Mouse (Mus musculus) heart, postnatal 0 days (tissue): ENCODE data around the gene Hdac5. TPM values are rescaled to one million over a fixed set of nuclear protein-coding genes. Genes with fewer than 3 reads are reported as not detected.

Experiments used
- ATAC-seq: fragments of 200-750 bp; cut with Nextera tagmentation; 2 replicates; pipeline ENCODE4 v1.8.0; 2017; ENCODE audit warnings: low read depth, moderate number of reproducible peaks, moderate library complexity; ENCODE audit not compliant: insufficient read depth
- DNase-seq: peaks from one replicate; pipeline ENCODE4 v3.0.0-alpha.2; 2016; ENCODE audit warnings: low spot score
- H3K27ac ChIP-seq: fragments of 300-500 bp; sonication (generic); 2 replicates; pipeline ENCODE4 v1.5.1; 2014; ENCODE audit warnings: low read depth, mild to moderate bottlenecking
- H3K27me3 ChIP-seq: fragments of 300-500 bp; sonication (generic); 2 replicates; pipeline ENCODE4 v1.6.1; 2014; ENCODE audit warnings: low read length, mixed read lengths; ENCODE audit not compliant: control insufficient read depth, insufficient read depth
- H3K36me3 ChIP-seq: fragments of 300-500 bp; sonication (generic); replicated peaks from 2 replicates; pipeline ENCODE4 v1.6.1; 2014; ENCODE audit warnings: low read length, mixed read lengths; ENCODE audit not compliant: control insufficient read depth, insufficient read depth
- H3K4me1 ChIP-seq: fragments of 300-500 bp; sonication (generic); 2 replicates; pipeline ENCODE4 v1.6.1; 2014; ENCODE audit warnings: antibody characterized with exemption; ENCODE audit not compliant: control insufficient read depth, insufficient read depth
- H3K4me2 ChIP-seq: fragments of 300-500 bp; sonication (generic); 2 replicates; pipeline ENCODE4 v1.6.1; 2014; ENCODE audit warnings: low read depth, mild to moderate bottlenecking, low read length, moderate library complexity
- H3K4me3 ChIP-seq: fragments of 300-500 bp; sonication (generic); 2 replicates; pipeline ENCODE4 v1.5.1; 2014; ENCODE audit warnings: low read depth, low read length
- H3K9ac ChIP-seq: fragments of 300-500 bp; sonication (generic); replicated peaks from 2 replicates; pipeline ENCODE4 v1.6.1; 2014; ENCODE audit warnings: low read depth, low read length, mixed read lengths
- H3K9me3 ChIP-seq: fragments of 300-500 bp; sonication (generic); replicated peaks from 2 replicates; pipeline ENCODE4 v1.6.1; 2016; ENCODE audit warnings: low read length; ENCODE audit not compliant: control insufficient read depth
- CTCF ChIP-seq: IDR thresholded peaks from 2 replicates; pipeline ENCODE4 v1.5.1; 2016; ENCODE audit warnings: antibody characterized with exemption, control low read depth, low read depth
- EP300 ChIP-seq: IDR thresholded peaks from 2 replicates; pipeline ENCODE4 v1.6.1; 2016; ENCODE audit warnings: antibody characterized with exemption, low read depth
- WGBS: fragments of 180-500 bp; shearing (Covaris S2); extraction: QIAGEN DNeasy Blood & Tissue Kit; methylation state at CpG from one replicate; pipeline ENCODE4 v1.1.7; 2014; 5-methylcytosine and 5-hydroxymethylcytosine counted together
- polyA plus RNA-seq: library from polyadenylated mRNA; unstranded; fragments of >200 nt; fragmentation: Nextera tagmentation; extraction: Ambion mirVana; gene quantifications from 2 replicates; pipeline ENCODE4 v1.2.1, GENCODE M21; 2015
- total RNA-seq: library from RNA; depleted of rRNA; stranded (reverse); fragments of >200 nt; gene quantifications from 2 replicates; pipeline ENCODE4 v1.2.3, GENCODE M21; 2014; ENCODE audit warnings: low replicate concordance

Hdac5 gene
- total and polyA plus RNA-seq, 2 experiments from 2014 or later = 51.4 to 287 TPM

DNA sequence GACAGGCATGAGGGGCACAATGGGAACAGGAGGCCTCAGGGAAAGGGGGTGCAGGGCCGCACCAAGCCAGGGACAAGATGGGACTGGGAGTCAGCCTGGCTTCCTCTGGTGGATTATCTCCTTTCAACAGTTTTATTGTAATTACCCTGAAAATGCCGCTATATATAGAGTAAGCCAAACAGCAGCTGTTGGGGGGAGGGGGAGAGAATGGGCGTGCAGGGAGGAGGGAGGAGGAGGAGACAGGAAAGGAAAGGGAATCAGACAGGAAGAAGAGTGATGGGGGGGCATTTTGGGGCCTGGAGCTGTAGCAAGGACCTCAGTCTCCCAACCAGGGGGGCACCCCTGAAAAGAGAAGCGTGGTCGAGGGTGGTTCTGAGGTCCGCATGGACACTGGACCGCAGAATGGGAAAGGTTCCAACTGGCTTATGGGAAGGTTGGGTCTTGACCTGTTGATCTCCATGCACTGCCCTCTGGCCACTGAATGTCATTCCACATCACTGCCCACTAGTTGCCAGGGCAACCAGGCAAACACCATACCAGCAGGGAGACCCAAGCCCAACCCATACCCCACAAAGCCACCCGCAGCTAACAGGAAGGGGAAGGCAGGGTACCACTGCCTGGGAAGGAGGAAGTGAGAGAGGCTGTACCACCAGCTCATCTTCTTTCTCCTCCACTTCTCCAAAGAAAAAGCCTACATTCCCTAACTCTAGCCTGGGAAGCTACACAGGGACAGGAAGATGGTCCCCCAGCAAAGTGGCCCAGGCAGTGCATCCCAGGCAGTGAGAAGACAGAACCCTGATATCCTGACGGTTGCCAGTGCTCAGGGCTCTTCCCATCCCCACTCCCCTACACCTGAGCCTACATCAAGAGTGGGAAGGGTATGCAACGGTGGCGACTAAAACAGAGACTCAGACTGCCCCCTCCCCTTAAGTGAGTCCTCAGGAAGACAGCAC is 21.9 kb downstream of the Hdac5 start:
- TF ChIP-seq CTCF = no peak
- no peak for TF ChIP-seq EP300
- Histone ChIP-seq H3K4me2 (peak overlapping the region; percentile 25; the same call in 1 of the 2 replicates), H3K27me3 (no peaks in the 10 kb centered on the region), H3K27ac (peak overlapping the region; percentile 59), H3K9ac (no peak overlapping the region; the same call in 1 of the 2 replicates), H3K36me3 (peaks cover 27% of the 10 kb centered on the region), H3K9me3 (no peaks in the 10 kb centered on the region), H3K4me1 (peaks cover 43% of the 10 kb centered on the region), H3K4me3 (no peak overlapping the region)
- 25% methylated on average over 10 of the region's 11 CpGs for WGBS
- DNase-seq (peak; percentile 54), ATAC-seq (peak; percentile 31)

DNA sequence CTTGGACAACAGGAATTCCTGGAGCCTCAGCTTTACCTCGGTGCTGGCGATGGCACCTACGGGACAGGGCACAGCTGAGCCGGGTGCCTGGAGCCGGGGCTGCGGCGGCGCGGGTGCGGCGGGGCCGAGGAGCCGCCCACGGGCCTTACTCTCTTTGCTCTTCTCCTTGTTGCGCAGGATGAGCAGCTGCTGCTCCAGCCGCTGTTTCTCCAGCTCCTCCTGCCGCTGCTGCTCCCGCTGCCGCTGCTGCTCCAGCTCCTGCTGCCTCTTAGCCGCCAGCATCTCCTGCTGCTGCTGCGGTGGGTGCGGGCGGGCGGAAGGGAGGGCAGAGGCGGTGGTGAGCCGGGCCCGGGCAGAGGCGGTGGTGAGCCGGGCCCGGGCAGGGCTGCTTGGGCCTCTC is 23.5 kb downstream of the Hdac5 start:
- H3K4me2 ChIP-seq = no peak overlapping the region
- H3K9ac ChIP-seq = no peak overlapping the region
- H3K27me3 ChIP-seq = no peaks in the 10 kb centered on the region
- ATAC-seq (no peak), DNase-seq (no peak)
- H3K36me3 ChIP-seq = peaks cover 43% of the 10 kb centered on the region
- TF ChIP-seq CTCF = no peak
- no peak overlapping the region for H3K4me3 ChIP-seq
- 80% methylated on average over 30 of the region's 30 CpGs for WGBS
- no peaks in the 10 kb centered on the region for H3K9me3 ChIP-seq
- no peak overlapping the region for H3K27ac ChIP-seq
- H3K4me1 ChIP-seq = peaks cover 34% of the 10 kb centered on the region

DNA sequence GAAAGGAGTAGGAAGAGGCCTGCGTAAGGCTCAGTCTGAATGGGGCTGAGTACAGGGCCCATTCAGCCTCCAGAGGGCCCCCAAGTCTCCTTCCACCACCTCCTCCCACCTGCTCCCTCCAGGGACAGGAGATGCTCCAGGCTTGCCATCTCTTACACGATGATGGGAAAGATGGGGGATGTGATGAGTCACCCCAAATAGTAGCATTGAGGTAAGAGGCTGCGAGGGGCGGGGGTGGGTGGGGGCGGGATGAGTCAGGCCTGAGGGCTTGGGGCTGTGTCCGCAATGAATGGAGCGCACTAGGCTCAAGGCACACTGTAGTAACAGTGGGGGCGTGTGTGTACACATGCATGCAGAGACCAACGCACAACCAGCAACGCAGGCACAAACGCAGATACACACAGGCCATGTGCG is 28.6 kb downstream of the Hdac5 start:
- Histone ChIP-seq H3K9ac (no peak overlapping the region), H3K27ac (no peak overlapping the region), H3K4me1 (no peaks in the 10 kb centered on the region), H3K27me3 (no peaks in the 10 kb centered on the region), H3K4me2 (no peak overlapping the region), H3K4me3 (no peak overlapping the region), H3K36me3 (peaks cover 90% of the 10 kb centered on the region), H3K9me3 (no peaks in the 10 kb centered on the region)
- no peak for ATAC-seq
- TF ChIP-seq CTCF (no peak), EP300 (no peak)
- DNase-seq = no peak
- WGBS = 79% methylated on average over 12 of the region's 12 CpGs

DNA sequence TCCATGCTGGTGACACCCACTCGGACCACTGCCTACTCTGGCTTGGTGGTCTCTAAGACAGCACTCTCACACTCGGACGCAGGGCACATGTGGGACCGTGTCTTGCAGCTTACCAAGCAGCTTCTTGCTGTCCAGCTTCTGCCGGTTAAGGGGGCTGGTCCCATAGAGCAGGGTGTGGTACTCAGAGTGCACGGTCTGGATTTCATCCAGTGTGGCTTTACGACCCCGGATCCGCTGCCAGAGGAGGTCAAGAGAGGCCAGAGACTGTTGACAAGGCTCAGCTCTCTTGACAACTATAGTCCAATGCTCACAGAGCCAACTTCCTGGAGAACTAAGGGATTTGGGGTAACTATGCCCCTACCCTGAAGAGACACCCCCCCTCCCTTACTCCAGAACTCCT is 30.1 kb downstream of the Hdac5 start:
- Histone ChIP-seq H3K4me2 (no peak overlapping the region), H3K4me1 (no peaks in the 10 kb centered on the region), H3K9me3 (no peaks in the 10 kb centered on the region), H3K27me3 (no peaks in the 10 kb centered on the region), H3K36me3 (peaks cover 95% of the 10 kb centered on the region), H3K4me3 (no peak overlapping the region), H3K9ac (no peak overlapping the region), H3K27ac (no peak overlapping the region)
- WGBS = 62% methylated on average over 9 of the region's 9 CpGs
- DNase-seq (no peak), ATAC-seq (no peak)
- TF ChIP-seq CTCF = no peak
- no peak for TF ChIP-seq EP300

DNA sequence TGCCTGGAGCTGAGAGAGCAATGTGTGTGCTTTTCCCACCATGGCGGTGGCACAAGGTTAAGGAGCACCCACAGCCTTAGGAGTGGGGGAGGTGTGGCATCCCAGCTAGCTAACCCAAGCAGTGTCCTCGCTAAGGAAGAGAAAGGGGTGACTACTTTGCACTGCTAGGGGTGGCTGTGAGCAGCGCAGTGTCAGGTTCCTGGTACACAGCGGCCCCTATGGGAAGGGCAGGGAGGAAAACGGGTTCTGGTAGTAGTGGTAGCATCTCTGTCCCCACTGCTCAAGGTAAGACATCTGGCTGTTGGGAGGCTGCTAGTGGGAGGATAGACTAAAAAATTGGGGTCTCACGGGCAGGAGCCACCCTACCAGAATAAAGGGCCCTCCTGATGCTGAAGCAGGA is 31.7 kb downstream of the Hdac5 start:
- no peak overlapping the region for H3K4me2 ChIP-seq
- no peaks in the 10 kb centered on the region for H3K4me1 ChIP-seq
- DNase-seq (no peak), ATAC-seq (no peak)
- no peaks in the 10 kb centered on the region for H3K27me3 ChIP-seq
- 72% methylated on average over 6 of the region's 6 CpGs for WGBS
- no peak for TF ChIP-seq EP300
- H3K36me3 ChIP-seq = peaks cover 98% of the 10 kb centered on the region
- no peak overlapping the region for H3K9ac ChIP-seq
- no peaks in the 10 kb centered on the region for H3K9me3 ChIP-seq
- no peak overlapping the region for H3K4me3 ChIP-seq
- H3K27ac ChIP-seq = no peak overlapping the region
